Mouse (Mus musculus): ENCODE results near the gene Nt5e. TPM values are rescaled to one million over a fixed set of nuclear protein-coding genes. Genes with fewer than 3 reads are reported as not detected.

Nt5e gene
- total and polyA plus RNA-seq, 3 experiments = 0.08 to 3.1 (median 0.34) TPM

- Histone ChIP-seq H3K27me3 (replicated peaks) (no peaks in the 10 kb centered on the region), H3K4me3 (replicated peaks in 1 of 3; ENCODE audit: low read depth in 2 of 3, low read length in 2 of 3, poor library complexity in 1 of 3) (no peak overlapping the region), H3K9ac (ENCODE audit: insufficient read depth, low read depth) (no peak overlapping the region), H3K27ac (ENCODE audit: insufficient read depth, low read depth) (no peak overlapping the region), H3K9me3 (replicated peaks; ENCODE audit: low read length) (no peaks in the 10 kb centered on the region), H3K4me2 (ENCODE audit: insufficient read depth, low read depth, poor library complexity, severe bottlenecking) (no peak overlapping the region), H3K36me3 (replicated peaks in 1 of 2; ENCODE audit: control insufficient read depth in 1 of 2, insufficient read depth in 1 of 2, low read length in 1 of 2) (peaks cover 4 to 18% of the 10 kb centered on the region in 2 experiments), H3K79me2 (replicated peaks; ENCODE audit: control insufficient read depth, extremely low read depth, insufficient read depth, poor library complexity, severe bottlenecking) (no peaks in the 10 kb centered on the region), H3K4me1 (ENCODE audit: control insufficient read depth in 1 of 2, insufficient read depth in 2 of 2) (no peaks in the 10 kb centered on the region)
- in situ Hi-C loops (cut with MboI; ENCODE audit: low pct_ligation_motif_present, low pct_unique_long_range_greater_than_20kb, low sequenced_read_pairs) = no loop called here
- DNase-seq (ENCODE audit: extremely low read depth) = no peak
- TF ChIP-seq USF1 (IDR thresholded peaks at IDR 0.05; ENCODE audit: low read depth, low read length) (no peak), JUN (IDR thresholded peaks at IDR 0.05; ENCODE audit: insufficient read depth, low read depth, low read length) (no peak), POLR2AphosphoS2 (IDR thresholded peaks at IDR 0.05; ENCODE audit: low read depth, low read length) (no peak), CTCF (conservative IDR thresholded peaks at IDR 0.05 in 1 of 2, IDR thresholded peaks at IDR 0.05 in 1 of 2; ENCODE audit: low read depth in 2 of 2, low read length in 2 of 2) (no peak), NRF1 (IDR thresholded peaks at IDR 0.05; ENCODE audit: low read depth, low read length) (no peak), JUND (conservative IDR thresholded peaks at IDR 0.05; ENCODE audit: low read depth, low read length) (no peak), ZC3H11A (IDR thresholded peaks at IDR 0.05; ENCODE audit: low read depth, low read length) (no peak), IRF4 (IDR thresholded peaks at IDR 0.05; ENCODE audit: low read depth, low read length) (no peak), RCOR1 (conservative IDR thresholded peaks at IDR 0.05; ENCODE audit: low read depth, low read length) (no peak), E2F4 (IDR thresholded peaks at IDR 0.05; ENCODE audit: insufficient replicate concordance, low read depth, low read length) (no peak), ZNF384 (IDR thresholded peaks at IDR 0.05; ENCODE audit: low read depth, low read length) (no peak), HCFC1 (IDR thresholded peaks at IDR 0.05; ENCODE audit: low read depth, low read length) (no peak), CHD1 (IDR thresholded peaks at IDR 0.05; ENCODE audit: low read depth, low read length) (no peak), USF2 (conservative IDR thresholded peaks at IDR 0.05; ENCODE audit: low read depth, low read length) (no peak), POLR2A (IDR thresholded peaks at IDR 0.05; ENCODE audit: low read depth, low read length) (no peak), MAZ (IDR thresholded peaks at IDR 0.05; ENCODE audit: low read depth, low read length) (no peak)
- dilution Hi-C loops (cut with MboI; ENCODE audit: extremely low pct_ligation_motif_present, extremely low pct_unique_long_range_greater_than_20kb, low sequenced_read_pairs) = no loop called here
Measured at GRCm38 (mm10) chr9:88373001-88373400, 46.0 kb downstream of the Nt5e start.

GRCm38 (mm10) chr9:88377483-88377882 is 50.5 kb downstream of the Nt5e start:
- H3K9me3 ChIP-seq (replicated peaks; ENCODE audit: low read length) = no peaks in the 10 kb centered on the region
- peaks cover 15 to 45% of the 10 kb centered on the region in 2 experiments for H3K36me3 ChIP-seq (replicated peaks in 1 of 2; ENCODE audit: control insufficient read depth in 1 of 2, insufficient read depth in 1 of 2, low read length in 1 of 2)
- dilution Hi-C loops (cut with MboI; ENCODE audit: extremely low pct_ligation_motif_present, extremely low pct_unique_long_range_greater_than_20kb, low sequenced_read_pairs) (no loop called here), in situ Hi-C loops (cut with MboI; ENCODE audit: low pct_ligation_motif_present, low pct_unique_long_range_greater_than_20kb, low sequenced_read_pairs) (no loop called here)
- no peak overlapping the region for H3K27ac ChIP-seq (ENCODE audit: insufficient read depth, low read depth)
- no peak overlapping the region for H3K9ac ChIP-seq (ENCODE audit: insufficient read depth, low read depth)
- no peaks in the 10 kb centered on the region for H3K79me2 ChIP-seq (replicated peaks; ENCODE audit: control insufficient read depth, extremely low read depth, insufficient read depth, poor library complexity, severe bottlenecking)
- H3K27me3 ChIP-seq (replicated peaks) = no peaks in the 10 kb centered on the region
- TF ChIP-seq MEF2A (IDR thresholded peaks at IDR 0.05; ENCODE audit: borderline replicate concordance, low read depth, low read length) (no peak), MAFK (IDR thresholded peaks at IDR 0.05; ENCODE audit: insufficient replicate concordance, low read length) (no peak), MAZ (IDR thresholded peaks at IDR 0.05; ENCODE audit: low read depth, low read length) (no peak), NRF1 (IDR thresholded peaks at IDR 0.05; ENCODE audit: low read depth, low read length) (no peak), KAT2A (IDR thresholded peaks at IDR 0.05; ENCODE audit: insufficient replicate concordance, low read length) (no peak), ETS1 (conservative IDR thresholded peaks at IDR 0.05; ENCODE audit: low read depth, low read length) (no peak)
- H3K4me1 ChIP-seq (ENCODE audit: control insufficient read depth in 1 of 2, insufficient read depth in 2 of 2) = no peaks in the 10 kb centered on the region
- H3K4me3 ChIP-seq (replicated peaks in 1 of 3; ENCODE audit: low read depth in 2 of 3, low read length in 2 of 3, poor library complexity in 1 of 3) = no peak overlapping the region
- no peak overlapping the region for H3K4me2 ChIP-seq (ENCODE audit: insufficient read depth, low read depth, poor library complexity, severe bottlenecking)
- DNase-seq (ENCODE audit: extremely low read depth) = no peak
